Mouse (Mus musculus): ENCODE measurements around the gene Rpgrip1l.

The Rpgrip1l gene

DNA sequence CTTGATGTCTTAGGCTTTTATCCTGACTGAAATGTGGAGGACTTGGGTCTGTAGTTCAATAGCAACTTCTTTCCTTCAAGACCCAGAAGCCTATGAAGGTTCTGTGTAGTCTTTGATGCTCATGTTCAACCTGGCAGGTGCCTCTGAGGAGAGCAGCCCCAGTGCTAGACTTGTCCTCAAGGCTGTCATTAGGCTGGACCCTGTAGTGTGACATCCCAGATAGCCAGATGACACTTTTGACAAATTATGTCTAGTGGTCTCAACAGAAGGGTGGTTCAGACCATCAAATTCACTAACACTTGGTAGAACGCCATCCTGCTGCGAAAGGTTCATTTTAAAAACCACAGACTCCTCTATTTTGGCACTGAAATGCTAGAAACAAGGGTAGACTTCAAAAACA is 100.1 kb downstream of the Rpgrip1l start:
- DNase-seq (ENCODE audit: extremely low read depth, low read depth, low spot score), result no peak

DNA sequence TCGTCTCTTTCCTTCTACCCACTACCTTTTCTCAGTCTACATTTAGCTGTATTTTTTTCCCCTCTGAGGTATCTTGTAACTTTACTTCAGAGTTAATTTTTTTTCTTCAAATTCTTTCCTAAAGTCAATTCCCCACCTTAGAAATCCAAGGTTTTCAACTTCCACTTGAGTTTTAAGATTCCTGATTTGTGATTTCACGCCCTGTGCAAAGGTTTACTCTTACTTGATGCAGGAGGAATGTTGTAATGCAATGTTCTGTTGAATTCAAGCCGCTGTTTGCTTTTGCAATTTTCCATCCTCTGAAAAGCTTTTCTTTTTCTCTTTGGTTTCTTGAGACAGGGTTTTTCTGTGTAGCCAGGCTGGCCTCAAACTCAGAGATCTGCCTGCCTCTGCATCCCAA is 103.4 kb downstream of the Rpgrip1l start:
- no peak for DNase-seq (ENCODE audit: extremely low read depth, low read depth, low spot score)

DNA sequence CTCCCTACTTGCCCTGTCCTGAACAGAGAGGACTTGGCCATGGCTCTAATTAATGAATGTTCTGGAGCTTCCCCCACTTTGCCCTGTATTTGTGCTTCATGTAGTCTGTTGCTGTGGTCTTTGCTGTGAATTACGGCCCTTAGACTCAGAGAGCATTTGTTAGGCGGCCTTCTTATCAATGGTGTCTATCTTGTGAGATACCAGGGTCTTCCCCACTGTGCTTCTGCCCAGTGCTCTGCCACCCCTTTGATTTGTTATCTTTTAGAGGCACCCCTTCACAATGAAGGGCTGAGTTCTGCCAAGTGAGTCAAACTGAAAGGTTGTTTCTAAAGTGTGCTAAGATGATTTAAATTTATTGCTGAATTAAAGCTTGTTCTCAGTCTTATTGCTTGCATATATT is 105.4 kb downstream of the Rpgrip1l start:
- DNase-seq (ENCODE audit: extremely low read depth, low read depth, low spot score), result no peak

DNA sequence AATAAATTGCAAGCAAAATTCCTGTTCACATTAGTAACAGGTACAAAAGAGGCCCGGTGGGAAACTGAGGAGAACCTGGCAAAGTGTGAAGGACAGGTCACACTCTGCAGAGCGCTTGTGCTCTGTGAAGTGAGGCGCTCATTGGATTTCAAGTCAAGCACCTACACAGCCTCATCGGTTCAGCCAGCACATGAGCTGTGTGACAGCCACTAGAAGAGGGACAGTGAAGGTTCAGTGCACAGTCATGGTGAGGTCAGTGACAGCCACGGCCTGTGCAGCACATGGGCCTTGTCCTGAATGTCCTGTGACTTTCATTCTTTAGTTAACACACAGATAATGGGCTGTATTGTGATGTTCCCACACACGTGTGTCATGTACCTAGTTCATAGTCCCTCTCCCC is 107.2 kb downstream of the Rpgrip1l start:
- DNase-seq (ENCODE audit: extremely low read depth, low read depth, low spot score), result no peak

- DNase-seq (ENCODE audit: extremely low read depth, low read depth, low spot score), result no peak
These were observed 111.9 kb downstream of the Rpgrip1l start for GRCm38 (mm10) chr8:91201184-91201583.

DNA sequence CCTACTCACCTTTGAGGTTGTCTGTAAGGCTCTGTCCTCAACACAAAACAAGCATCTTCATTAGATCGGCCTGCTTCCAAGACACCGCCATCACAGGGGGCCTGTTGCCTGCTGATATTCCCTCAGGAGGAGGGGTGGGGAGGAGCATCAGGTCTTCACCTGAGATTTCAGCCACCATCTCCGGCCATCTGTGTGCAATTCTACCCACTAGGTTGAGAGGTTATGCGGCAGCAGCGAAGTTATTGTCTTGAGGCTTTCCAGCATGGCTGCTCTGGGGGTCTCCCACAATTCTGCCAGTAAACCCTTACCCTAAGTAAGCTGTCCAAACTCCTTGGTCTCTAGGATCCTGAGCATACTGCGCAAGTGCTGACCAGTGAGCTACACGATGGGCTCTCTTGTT is 113.2 kb downstream of the Rpgrip1l start, which contains the start of gene Aktip:
TSS of gene Aktip (minus strand) at position 101 of the 400 bp plus-strand sequence.
- no peak for DNase-seq (ENCODE audit: extremely low read depth, low read depth, low spot score)

GRCm38 (mm10) chr8:91198036-91198435 is 115.0 kb downstream of the Rpgrip1l start:
- DNase-seq (ENCODE audit: extremely low read depth, low read depth, low spot score), result no peak

- DNase-seq (ENCODE audit: extremely low read depth, low read depth, low spot score), result no peak
These were observed 115.8 kb downstream of the Rpgrip1l start for GRCm38 (mm10) chr8:91197233-91197632.

- no peak for DNase-seq (ENCODE audit: extremely low read depth, low read depth, low spot score)
These were observed 116.4 kb downstream of the Rpgrip1l start for GRCm38 (mm10) chr8:91196661-91197060.

DNA sequence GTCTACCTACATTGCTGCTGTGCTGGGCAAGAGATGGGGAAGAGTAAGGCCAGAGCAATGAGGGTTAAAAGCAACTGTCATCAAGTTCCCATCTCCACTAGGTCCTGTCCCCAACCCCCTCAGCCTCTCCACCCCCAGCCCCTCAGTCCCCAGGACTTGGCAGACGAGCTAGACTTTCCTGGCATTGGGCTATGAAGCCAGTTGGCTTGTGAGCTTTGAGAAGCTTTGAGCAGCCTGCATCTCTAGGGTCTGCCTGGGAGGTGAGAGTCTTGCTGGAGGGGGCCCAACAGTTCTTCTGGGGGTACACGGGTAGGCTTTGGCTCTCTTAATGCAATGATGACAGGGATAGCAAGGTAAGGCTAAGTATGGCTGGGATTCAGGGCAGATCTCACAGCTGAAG is 119.0 kb downstream of the Rpgrip1l start:
- no peak for DNase-seq (ENCODE audit: extremely low read depth, low read depth, low spot score)

- no peak for DNase-seq (ENCODE audit: extremely low read depth, low read depth, low spot score)
These were observed 120.1 kb downstream of the Rpgrip1l start for GRCm38 (mm10) chr8:91192941-91193340.

- DNase-seq (ENCODE audit: extremely low read depth, low read depth, low spot score), result no peak
These were observed 122.2 kb downstream of the Rpgrip1l start for GRCm38 (mm10) chr8:91190816-91191340.

DNA sequence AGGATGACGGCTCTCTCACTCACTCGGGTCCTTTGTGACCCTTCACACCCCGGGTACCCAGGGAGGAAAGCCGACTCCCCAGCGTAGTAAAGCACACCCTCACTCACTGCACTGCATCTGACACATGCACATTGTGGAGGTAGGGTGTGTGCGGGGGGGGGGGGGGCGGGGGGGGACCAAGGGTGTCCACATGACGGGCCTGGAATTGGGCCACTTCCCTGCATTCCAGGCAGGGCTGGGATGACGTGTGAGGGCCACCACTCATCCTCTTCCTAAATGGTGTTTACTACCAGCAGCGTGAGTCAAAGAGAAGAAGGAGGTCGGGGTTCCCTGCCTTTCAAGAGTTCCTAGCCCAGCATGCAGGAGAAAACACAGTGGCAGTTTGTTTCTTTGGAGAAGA is 124.9 kb downstream of the Rpgrip1l start:
- no peak for DNase-seq (ENCODE audit: extremely low read depth, low read depth, low spot score)

DNA sequence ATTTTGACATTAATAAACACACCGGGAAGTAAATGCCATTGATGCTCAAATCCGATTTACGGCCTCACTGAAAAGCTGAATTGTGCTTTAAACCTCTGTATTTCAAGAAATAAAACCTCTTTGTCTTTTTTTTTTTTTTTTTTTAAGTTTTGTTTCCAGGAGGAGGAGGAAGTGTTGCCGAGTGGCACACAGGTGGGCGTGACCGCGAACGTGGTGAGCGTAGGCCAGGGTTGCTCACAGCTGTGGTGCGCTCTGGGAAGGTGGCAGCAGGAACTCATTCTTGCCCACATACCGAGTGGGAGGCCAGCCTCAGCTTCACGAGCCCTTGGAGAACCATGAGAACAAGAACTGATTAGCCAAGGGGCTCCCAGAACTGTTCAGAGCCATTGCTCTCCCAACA is 126.7 kb downstream of the Rpgrip1l start:
- no peak for DNase-seq (ENCODE audit: extremely low read depth, low read depth, low spot score)

DNA sequence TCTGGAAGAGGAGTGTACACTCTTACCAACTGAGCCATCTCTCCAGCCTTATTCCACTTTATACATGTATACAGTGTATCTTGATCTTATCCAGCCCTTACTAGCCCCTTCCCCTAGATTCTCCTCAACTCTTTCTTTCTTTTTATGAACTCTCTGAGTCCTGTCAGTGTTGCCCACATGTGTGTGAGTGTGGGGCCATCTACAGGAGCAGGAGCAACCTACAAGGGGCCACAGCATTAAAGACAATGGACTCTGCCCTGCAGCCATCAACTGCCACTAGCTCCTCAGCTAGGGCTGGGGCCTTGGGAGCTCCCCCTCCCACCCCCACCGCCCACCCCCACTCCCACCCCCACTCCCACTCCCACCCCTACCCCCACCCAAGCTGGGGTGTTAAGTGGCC is 135.4 kb downstream of the Rpgrip1l start:
- DNase-seq (ENCODE audit: extremely low read depth, low read depth, low spot score), result no peak

DNA sequence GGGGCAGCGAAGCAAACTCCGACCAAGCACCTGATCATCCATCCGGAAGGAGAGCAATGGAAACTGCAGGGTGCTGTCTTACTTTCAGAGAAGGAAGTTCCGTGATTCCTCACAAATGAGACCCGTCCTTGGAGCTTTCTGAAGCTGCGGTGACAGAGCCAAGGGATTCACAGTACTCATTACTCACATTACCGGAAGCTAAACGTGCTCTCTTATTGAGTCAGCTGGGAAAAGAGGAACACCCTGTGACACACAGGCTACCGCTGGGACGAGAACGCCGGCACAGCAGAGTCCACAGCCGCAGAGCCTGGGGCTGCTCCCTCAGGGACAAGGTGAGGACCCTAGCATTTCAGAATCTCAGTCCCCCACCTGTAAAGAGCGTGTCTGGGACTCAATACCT is 136.9 kb downstream of the Rpgrip1l start:
- DNase-seq (ENCODE audit: extremely low read depth, low read depth, low spot score), result no peak

- no peak for DNase-seq (ENCODE audit: extremely low read depth, low read depth, low spot score)
These were observed 141.5 kb downstream of the Rpgrip1l start for GRCm38 (mm10) chr8:91171605-91172004.

DNA sequence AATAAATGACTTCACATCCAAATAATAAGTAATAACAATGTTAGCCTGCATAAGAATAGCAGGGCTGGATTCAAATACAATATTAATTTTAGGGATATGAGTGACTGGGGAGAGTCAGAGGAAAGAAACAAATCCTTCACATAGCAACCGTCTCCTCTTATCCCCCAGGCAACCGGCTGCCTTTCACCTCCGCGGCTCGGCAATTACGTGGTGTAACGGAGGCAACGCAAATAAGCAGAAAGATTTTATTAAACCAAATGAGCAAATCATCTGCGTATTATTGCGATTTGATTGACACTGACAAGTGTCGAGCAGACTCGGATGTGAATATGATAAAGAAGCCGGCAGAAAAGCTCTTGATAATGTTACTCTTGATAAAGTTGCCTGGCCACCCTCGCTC is 142.1 kb downstream of the Rpgrip1l start:
- no peak for DNase-seq (ENCODE audit: extremely low read depth, low read depth, low spot score)

DNA sequence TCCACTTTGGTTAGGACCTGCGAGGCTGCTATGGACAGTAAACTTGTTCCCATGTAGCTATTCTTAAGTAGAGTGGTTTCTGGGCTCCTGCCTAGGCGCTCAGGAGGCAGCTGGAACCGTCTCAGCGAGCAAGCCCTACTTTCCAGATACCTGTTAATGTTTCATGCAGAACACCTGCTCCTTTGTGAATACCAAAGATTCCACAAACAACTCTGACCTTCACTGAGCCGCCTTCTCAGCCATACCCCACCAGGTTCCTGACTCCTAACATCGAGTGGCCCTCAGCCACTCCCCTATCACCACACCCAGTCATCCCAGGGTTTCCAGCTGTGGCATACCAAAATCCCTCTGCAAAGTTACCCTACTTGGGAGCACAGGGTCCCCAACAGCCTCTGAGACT is 142.9 kb downstream of the Rpgrip1l start:
- no peak for DNase-seq (ENCODE audit: extremely low read depth, low read depth, low spot score)

Measured in fat pad, adult 2 months (tissue).